Mouse (Mus musculus) C3H10T1/2 (cell line): ENCODE measurements around the gene Gm20903. TPM values are rescaled to one million over a fixed set of nuclear protein-coding genes. Genes with fewer than 3 reads are reported as not detected.

Experiments
- polyA plus RNA-seq, 2 experiments: library from polyadenylated mRNA; unstranded; fragments of >200 nt; fragmentation: generic; extraction: Trizol; gene quantifications; one replicate each; pipeline ENCODE4 v1.2.1; 2012; ENCODE audit warnings: missing spikeins in 2 of 2

The Gm20903 gene
- not detected for polyA plus RNA-seq

DNA sequence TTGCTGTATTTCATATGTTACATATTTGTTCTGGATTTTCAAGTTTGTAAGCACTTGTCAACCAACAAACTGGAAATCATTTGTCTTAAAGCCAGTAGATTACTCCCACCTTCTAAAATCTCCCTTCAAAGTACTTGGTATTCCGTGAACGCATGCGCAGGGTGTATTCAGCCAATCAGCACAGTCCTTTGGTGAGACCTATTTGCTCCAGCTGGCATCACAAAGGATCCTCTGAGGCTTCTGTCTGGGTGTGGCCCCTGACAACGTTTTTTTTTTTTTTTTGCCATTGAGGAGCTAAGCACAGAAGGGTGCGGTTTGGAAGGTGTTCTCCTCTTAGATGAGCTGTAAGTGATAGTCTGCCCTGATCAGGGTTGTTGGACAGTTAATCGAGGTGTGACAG lies at the start of gene Gm20903:
Gm20903 (plus strand) TSS at position 301 of the 400 bp plus-strand sequence.

